Mouse (Mus musculus): ENCODE measurements around the gene Klf13. TPM values are rescaled to one million over a fixed set of nuclear protein-coding genes. Genes with fewer than 3 reads are reported as not detected.

Gene Klf13
- polyA plus RNA-seq, 1 experiment from 2014 or later: 32.0 TPM

DNA sequence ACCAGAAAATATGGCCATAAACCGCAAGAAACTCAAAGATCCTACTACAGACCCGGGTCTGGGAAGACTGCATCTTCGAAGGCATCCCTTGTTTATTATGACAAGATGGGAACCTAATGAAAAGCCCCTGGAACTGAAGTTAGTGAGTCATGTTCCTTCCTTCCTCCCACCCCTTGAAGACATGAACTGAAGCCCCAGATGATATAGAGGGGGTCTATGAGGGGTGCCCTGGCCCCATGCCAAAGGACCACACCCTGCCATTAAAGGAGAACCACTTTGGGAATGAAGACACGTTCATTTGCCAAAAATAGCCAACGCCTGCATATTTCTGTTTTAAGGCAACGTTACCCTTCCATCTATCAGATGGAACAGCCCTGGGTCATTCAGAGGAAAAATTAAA lies 50.0 kb downstream of the Klf13 start:
- H3K9ac ChIP-seq (ENCODE audit: low read length): no peak overlapping the region
- 85% methylated on average over 6 of the region's 6 CpGs for WGBS
- no peaks in the 10 kb centered on the region for H3K27me3 ChIP-seq (ENCODE audit: control insufficient read depth, insufficient read depth, low read length)

DNA sequence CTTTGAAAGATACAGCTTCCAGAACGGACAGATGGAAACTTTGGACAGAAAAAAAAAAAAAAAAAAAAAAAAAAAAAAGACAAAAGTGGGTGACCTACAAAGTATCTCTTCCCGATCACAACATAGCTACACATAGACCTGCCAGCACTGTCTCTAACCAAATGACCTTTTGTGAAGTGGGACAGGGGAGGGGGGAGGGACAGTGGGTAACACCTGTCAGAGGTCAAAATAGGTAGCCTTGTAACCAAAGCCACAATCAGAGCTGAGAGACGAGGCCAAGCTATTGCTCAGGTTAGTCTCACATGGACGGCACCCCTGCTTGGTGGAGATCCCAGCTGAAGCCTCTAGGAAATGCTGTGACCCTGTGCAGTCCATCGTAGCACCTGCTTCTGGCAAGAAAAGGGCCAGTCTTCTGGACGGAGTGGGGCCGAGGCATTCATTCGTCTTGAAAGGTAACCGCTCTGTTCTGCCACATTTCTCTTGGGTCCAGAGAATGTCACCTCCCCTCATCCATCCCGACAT lies 51.1 kb downstream of the Klf13 start:
- Histone ChIP-seq H3K27ac (ENCODE audit: low read depth, low read length) (no peak overlapping the region), H3K36me3 (ENCODE audit: control insufficient read depth, insufficient read depth, low read length) (peaks cover 4% of the 10 kb centered on the region; the same call in 1 of the 2 replicates), H3K9me3 (ENCODE audit: control insufficient read depth, low read length) (no peaks in the 10 kb centered on the region), H3K9ac (ENCODE audit: low read length) (no peak overlapping the region), H3K4me2 (no peak overlapping the region), H3K27me3 (ENCODE audit: control insufficient read depth, insufficient read depth, low read length) (no peaks in the 10 kb centered on the region), H3K4me1 (ENCODE audit: control insufficient read depth, insufficient read depth, low read length) (no peaks in the 10 kb centered on the region), H3K4me3 (ENCODE audit: low read depth, low read length) (no peak overlapping the region)
- DNase-seq (ENCODE audit: low spot score, missing footprints) (no peak), ATAC-seq (ENCODE audit: low FRiP score) (no peak)
- WGBS: 90% methylated on average over 10 of the region's 10 CpGs

More for the DNA sequence above, 50.0 kb downstream of the Klf13 start:
- no peak for DNase-seq (ENCODE audit: low spot score, missing footprints)
- Histone ChIP-seq H3K4me2 (no peak overlapping the region), H3K36me3 (ENCODE audit: control insufficient read depth, insufficient read depth, low read length) (peaks cover 4% of the 10 kb centered on the region; the same call in 1 of the 2 replicates), H3K4me3 (ENCODE audit: low read depth, low read length) (no peak overlapping the region), H3K27ac (ENCODE audit: low read depth, low read length) (no peak overlapping the region), H3K9me3 (ENCODE audit: control insufficient read depth, low read length) (no peaks in the 10 kb centered on the region), H3K4me1 (ENCODE audit: control insufficient read depth, insufficient read depth, low read length) (no peaks in the 10 kb centered on the region)
- no peak for ATAC-seq (ENCODE audit: low FRiP score)

DNA sequence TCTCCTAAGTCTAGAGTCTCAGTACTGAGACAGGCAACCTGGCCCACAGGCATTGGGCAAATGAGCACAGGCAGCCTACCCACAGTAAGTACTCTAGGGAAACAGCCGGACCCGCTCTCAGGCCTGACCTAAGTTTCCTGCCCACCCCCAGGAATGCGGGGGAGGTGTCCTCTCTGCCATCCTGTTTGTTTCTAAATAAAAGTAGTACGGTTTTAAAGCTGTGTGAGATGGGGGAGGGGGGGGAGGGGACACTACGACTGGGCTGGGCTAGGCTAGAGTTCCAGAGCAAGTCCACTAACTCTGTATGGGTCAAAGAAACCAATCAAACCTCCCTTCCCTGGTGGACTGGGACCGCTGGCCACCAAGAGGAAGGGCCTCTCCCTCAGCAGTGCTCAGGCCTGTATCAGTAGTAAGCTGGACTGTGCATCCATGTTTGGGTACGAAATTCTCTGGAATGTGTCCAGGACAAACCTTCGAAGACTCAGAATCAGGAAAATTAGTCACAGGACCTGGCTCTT lies 51.6 kb downstream of the Klf13 start:
- WGBS: 66% methylated on average over 8 of the region's 8 CpGs
- H3K27ac ChIP-seq (ENCODE audit: low read depth, low read length): no peak overlapping the region
- H3K4me2 ChIP-seq: no peak overlapping the region
- H3K27me3 ChIP-seq (ENCODE audit: control insufficient read depth, insufficient read depth, low read length): no peaks in the 10 kb centered on the region
- H3K4me1 ChIP-seq (ENCODE audit: control insufficient read depth, insufficient read depth, low read length): no peaks in the 10 kb centered on the region
- no peaks in the 10 kb centered on the region for H3K9me3 ChIP-seq (ENCODE audit: control insufficient read depth, low read length)
- H3K4me3 ChIP-seq (ENCODE audit: low read depth, low read length): no peak overlapping the region
- peaks cover 4% of the 10 kb centered on the region; the same call in 1 of the 2 replicates for H3K36me3 ChIP-seq (ENCODE audit: control insufficient read depth, insufficient read depth, low read length)
- ATAC-seq (ENCODE audit: low FRiP score) (no peak), DNase-seq (ENCODE audit: low spot score, missing footprints) (no peak)
- H3K9ac ChIP-seq (ENCODE audit: low read length): no peak overlapping the region

DNA sequence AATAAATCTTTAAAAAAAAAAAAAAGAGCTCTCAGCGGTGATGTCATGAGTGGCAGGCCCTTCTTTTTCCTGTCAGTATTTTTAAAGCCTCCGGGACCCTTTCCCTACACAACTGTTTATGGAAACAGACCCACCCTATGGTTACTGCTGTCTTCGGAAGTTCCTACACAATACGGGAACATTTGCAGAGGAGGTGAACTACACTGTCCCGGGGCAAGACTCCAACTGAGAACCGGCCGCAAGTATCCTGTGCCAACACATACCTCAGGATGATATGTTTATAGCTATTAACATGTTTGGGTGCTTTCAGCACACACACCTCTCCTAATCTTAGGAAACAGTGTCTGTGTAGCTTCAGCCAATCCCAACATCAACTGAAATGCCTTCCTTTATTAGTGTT lies 53.7 kb downstream of the Klf13 start:
- 94% methylated on average over 7 of the region's 7 CpGs for whole genome bisulfite sequencing
- no peak overlapping the region for H3K9ac ChIP-seq (ENCODE audit: low read length)
- H3K4me1 ChIP-seq (ENCODE audit: control insufficient read depth, insufficient read depth, low read length): no peaks in the 10 kb centered on the region
- H3K4me2 ChIP-seq: no peak overlapping the region
- no peaks in the 10 kb centered on the region for H3K27me3 ChIP-seq (ENCODE audit: control insufficient read depth, insufficient read depth, low read length)
- no peak overlapping the region for H3K4me3 ChIP-seq (ENCODE audit: low read depth, low read length)
- H3K36me3 ChIP-seq (ENCODE audit: control insufficient read depth, insufficient read depth, low read length): no peaks in the 10 kb centered on the region
- ATAC-seq (ENCODE audit: low FRiP score): no peak
- no peaks in the 10 kb centered on the region for H3K9me3 ChIP-seq (ENCODE audit: control insufficient read depth, low read length)
- DNase-seq (ENCODE audit: low spot score, missing footprints): no peak
- H3K27ac ChIP-seq (ENCODE audit: low read depth, low read length): no peak overlapping the region

DNA sequence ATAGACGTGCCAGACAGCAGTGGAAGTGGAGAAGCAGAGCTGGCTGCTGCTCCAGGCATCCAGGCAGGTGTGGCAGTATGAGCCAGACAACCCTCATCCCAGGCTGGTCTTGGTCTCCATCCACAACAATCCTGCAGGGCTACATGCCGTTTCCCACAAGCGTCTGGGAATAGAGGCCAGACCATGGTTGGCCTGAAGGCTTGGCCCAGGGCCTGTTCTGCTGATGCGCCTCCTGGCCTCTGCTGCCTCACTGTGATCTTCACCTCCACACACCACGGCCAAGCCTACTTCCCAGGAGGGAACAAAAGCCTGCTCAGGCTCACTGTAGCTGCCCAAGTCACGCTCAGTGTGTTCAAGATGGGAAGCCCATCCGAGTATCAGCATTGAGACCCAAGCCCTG lies 56.0 kb downstream of the Klf13 start:
- H3K4me1 ChIP-seq (ENCODE audit: control insufficient read depth, insufficient read depth, low read length): no peaks in the 10 kb centered on the region
- no peaks in the 10 kb centered on the region for H3K27me3 ChIP-seq (ENCODE audit: control insufficient read depth, insufficient read depth, low read length)
- no peak overlapping the region for H3K4me2 ChIP-seq
- H3K27ac ChIP-seq (ENCODE audit: low read depth, low read length): no peak overlapping the region
- WGBS: 86% methylated on average over 7 of the region's 7 CpGs
- no peaks in the 10 kb centered on the region for H3K9me3 ChIP-seq (ENCODE audit: control insufficient read depth, low read length)
- ATAC-seq (ENCODE audit: low FRiP score) (no peak), DNase-seq (ENCODE audit: low spot score, missing footprints) (no peak)
- no peak overlapping the region for H3K9ac ChIP-seq (ENCODE audit: low read length)
- H3K4me3 ChIP-seq (ENCODE audit: low read depth, low read length): no peak overlapping the region
- no peaks in the 10 kb centered on the region for H3K36me3 ChIP-seq (ENCODE audit: control insufficient read depth, insufficient read depth, low read length)

DNA sequence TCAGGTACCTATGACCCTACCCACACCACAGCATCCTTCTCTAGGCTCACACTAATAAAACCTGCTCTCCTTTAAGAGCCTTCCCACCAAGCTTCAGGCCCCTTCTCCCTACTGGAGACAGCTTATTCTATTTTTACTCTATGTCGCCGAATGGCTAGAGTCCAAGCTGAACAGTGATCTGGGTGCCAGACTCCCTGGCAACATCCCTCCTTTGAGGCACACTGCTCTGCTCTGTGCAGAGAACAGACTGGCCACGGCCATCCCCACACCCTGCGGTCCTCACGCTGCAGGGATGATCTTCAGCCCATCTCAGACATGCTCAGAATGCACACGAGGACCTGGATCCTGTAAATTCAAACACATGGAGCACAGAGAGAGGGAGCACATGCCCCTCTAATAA lies 59.1 kb downstream of the Klf13 start:
- no peak overlapping the region for H3K27ac ChIP-seq (ENCODE audit: low read depth, low read length)
- WGBS: 85% methylated on average over 6 of the region's 6 CpGs
- no peaks in the 10 kb centered on the region for H3K4me1 ChIP-seq (ENCODE audit: control insufficient read depth, insufficient read depth, low read length)
- H3K36me3 ChIP-seq (ENCODE audit: control insufficient read depth, insufficient read depth, low read length): no peaks in the 10 kb centered on the region
- DNase-seq (ENCODE audit: low spot score, missing footprints) (no peak), ATAC-seq (ENCODE audit: low FRiP score) (no peak)
- H3K9ac ChIP-seq (ENCODE audit: low read length): no peak overlapping the region
- no peaks in the 10 kb centered on the region for H3K27me3 ChIP-seq (ENCODE audit: control insufficient read depth, insufficient read depth, low read length)
- H3K4me2 ChIP-seq: no peak overlapping the region
- no peaks in the 10 kb centered on the region for H3K9me3 ChIP-seq (ENCODE audit: control insufficient read depth, low read length)
- no peak overlapping the region for H3K4me3 ChIP-seq (ENCODE audit: low read depth, low read length)

DNA sequence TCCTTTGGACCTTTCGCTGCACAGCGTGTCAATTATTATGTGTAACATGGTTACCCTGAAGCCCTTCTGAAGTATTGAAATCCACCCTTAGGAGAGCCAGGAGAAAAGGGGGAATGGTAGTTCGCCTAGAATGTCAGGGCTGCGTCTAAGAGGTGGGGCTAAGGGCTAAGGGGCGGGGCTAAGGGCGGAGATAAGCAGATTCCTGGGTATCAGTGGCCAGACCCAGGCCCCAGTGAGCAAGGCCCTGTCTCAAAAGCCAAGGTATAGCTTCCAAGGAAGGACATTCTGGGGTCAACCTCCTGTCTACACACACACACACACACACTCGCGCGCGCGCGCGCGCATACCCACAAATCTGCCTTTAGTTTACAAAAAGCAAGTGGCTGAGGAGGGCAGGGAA lies 61.1 kb downstream of the Klf13 start:
- WGBS: 26% methylated on average over 14 of the region's 14 CpGs
- Histone ChIP-seq H3K9ac (ENCODE audit: low read length) (no peak overlapping the region), H3K4me3 (ENCODE audit: low read depth, low read length) (no peak overlapping the region), H3K27ac (ENCODE audit: low read depth, low read length) (no peak overlapping the region), H3K27me3 (ENCODE audit: control insufficient read depth, insufficient read depth, low read length) (no peaks in the 10 kb centered on the region), H3K9me3 (ENCODE audit: control insufficient read depth, low read length) (no peaks in the 10 kb centered on the region), H3K4me2 (no peak overlapping the region), H3K4me1 (ENCODE audit: control insufficient read depth, insufficient read depth, low read length) (no peaks in the 10 kb centered on the region), H3K36me3 (ENCODE audit: control insufficient read depth, insufficient read depth, low read length) (no peaks in the 10 kb centered on the region)
- peak; percentile 63 for ATAC-seq (ENCODE audit: low FRiP score)
- DNase-seq (ENCODE audit: low spot score, missing footprints): no peak

DNA sequence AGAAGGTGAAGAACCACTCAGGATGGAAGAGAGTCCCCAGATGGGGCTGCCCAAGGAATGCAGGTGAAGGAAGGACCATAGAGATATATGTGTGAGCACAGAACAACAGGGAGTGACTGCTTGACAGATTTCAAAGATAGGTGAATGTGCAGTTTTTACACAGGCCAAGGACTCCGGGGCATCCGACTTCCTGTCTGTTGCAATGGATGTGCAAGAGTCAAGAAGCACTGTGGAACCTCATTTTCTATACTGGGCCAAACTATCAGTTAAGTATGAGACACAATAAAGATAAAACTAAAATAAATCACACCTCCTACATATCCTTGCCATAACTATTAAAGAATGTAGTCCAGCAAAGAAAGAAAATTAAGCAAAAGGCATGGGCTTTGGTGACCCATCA lies 62.1 kb downstream of the Klf13 start:
- DNase-seq (ENCODE audit: low spot score, missing footprints) (no peak), ATAC-seq (ENCODE audit: low FRiP score) (no peak)
- Histone ChIP-seq H3K9ac (ENCODE audit: low read length) (no peak overlapping the region), H3K27ac (ENCODE audit: low read depth, low read length) (no peak overlapping the region), H3K27me3 (ENCODE audit: control insufficient read depth, insufficient read depth, low read length) (no peaks in the 10 kb centered on the region), H3K4me1 (ENCODE audit: control insufficient read depth, insufficient read depth, low read length) (no peaks in the 10 kb centered on the region), H3K4me3 (ENCODE audit: low read depth, low read length) (no peak overlapping the region), H3K9me3 (ENCODE audit: control insufficient read depth, low read length) (no peaks in the 10 kb centered on the region), H3K4me2 (no peak overlapping the region), H3K36me3 (ENCODE audit: control insufficient read depth, insufficient read depth, low read length) (no peaks in the 10 kb centered on the region)
- WGBS: 91% methylated on average over 2 of the region's 2 CpGs

DNA sequence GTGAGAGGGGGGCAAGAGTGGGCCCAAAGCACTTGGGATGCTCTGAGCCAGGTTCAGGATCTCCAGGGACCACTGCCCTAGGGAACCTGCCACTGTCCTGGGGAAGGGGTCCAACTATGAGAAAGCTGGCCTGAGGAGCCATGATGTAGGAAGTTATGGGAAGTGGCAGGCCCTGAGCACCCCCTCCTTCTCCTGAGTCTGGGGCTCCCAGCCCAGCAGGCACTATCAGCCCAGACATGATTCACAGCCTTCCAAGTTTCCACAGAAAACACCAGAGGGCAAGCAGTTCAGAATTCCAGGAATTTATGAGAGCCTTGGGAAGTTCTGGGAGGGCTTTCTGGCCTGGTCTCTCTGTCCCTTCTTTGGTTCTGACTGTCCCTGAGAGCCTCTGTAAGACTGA lies 63.0 kb downstream of the Klf13 start:
- Histone ChIP-seq H3K9ac (ENCODE audit: low read length) (no peak overlapping the region), H3K4me1 (ENCODE audit: control insufficient read depth, insufficient read depth, low read length) (no peaks in the 10 kb centered on the region), H3K4me2 (no peak overlapping the region), H3K27ac (ENCODE audit: low read depth, low read length) (no peak overlapping the region), H3K9me3 (ENCODE audit: control insufficient read depth, low read length) (no peaks in the 10 kb centered on the region), H3K4me3 (ENCODE audit: low read depth, low read length) (no peak overlapping the region), H3K27me3 (ENCODE audit: control insufficient read depth, insufficient read depth, low read length) (no peaks in the 10 kb centered on the region), H3K36me3 (ENCODE audit: control insufficient read depth, insufficient read depth, low read length) (no peaks in the 10 kb centered on the region)
- DNase-seq (ENCODE audit: low spot score, missing footprints) (no peak), ATAC-seq (ENCODE audit: low FRiP score) (no peak)

Data from midbrain, embryonic 11.5 days (tissue).